Mouse (Mus musculus) midbrain, postnatal 0 days (tissue): ENCODE measurements at regions not wholly inside any gene's neighbourhood (a gene's known extent, or its start where the extent isn't known, plus 50 kb on each side); places are given as distances from the start of the nearest gene placed in this dataset.

Experiments used
- ATAC-seq: fragments of 200-750 bp; cut with Nextera tagmentation; 2 replicates; pipeline ENCODE4 v1.8.0; 2017; ENCODE audit warnings: moderate number of reproducible peaks, mild to moderate bottlenecking, moderate TSS enrichment, moderate library complexity; ENCODE audit not compliant: low FRiP score
- DNase-seq: peaks from one replicate; pipeline ENCODE4 v3.0.0-alpha.2; 2015; ENCODE audit warnings: low spot score
- H3K27ac ChIP-seq: fragments of 300-500 bp; sonication (generic); 2 replicates; pipeline ENCODE4 v1.5.1; 2014; ENCODE audit warnings: low read depth, mild to moderate bottlenecking, low read length, mixed read lengths
- H3K27me3 ChIP-seq: fragments of 300-500 bp; sonication (generic); 2 replicates; pipeline ENCODE4 v1.6.1; 2014; ENCODE audit warnings: low read length, control low read depth, mixed read lengths; ENCODE audit not compliant: insufficient read depth
- H3K36me3 ChIP-seq: fragments of 300-500 bp; sonication (generic); 2 replicates; pipeline ENCODE4 v1.6.1; 2014; ENCODE audit warnings: low read length, control low read depth, mixed read lengths; ENCODE audit not compliant: insufficient read depth
- H3K4me1 ChIP-seq: fragments of 300-500 bp; sonication (generic); 2 replicates; pipeline ENCODE4 v1.6.1; 2014; ENCODE audit warnings: mild to moderate bottlenecking, control low read depth, antibody characterized with exemption, low read length, mixed read lengths; ENCODE audit not compliant: insufficient read depth
- H3K4me2 ChIP-seq: fragments of 300-500 bp; sonication (generic); 2 replicates; pipeline ENCODE4 v1.6.1; 2014; ENCODE audit warnings: low read depth, mild to moderate bottlenecking, low read length, mixed read lengths; ENCODE audit not compliant: poor library complexity, severe bottlenecking
- H3K4me3 ChIP-seq: fragments of 300-500 bp; sonication (generic); 2 replicates; pipeline ENCODE4 v1.5.1; 2014; ENCODE audit warnings: low read depth, mild to moderate bottlenecking, low read length, moderate library complexity
- H3K9ac ChIP-seq: fragments of 300-500 bp; sonication (generic); replicated peaks from 2 replicates; pipeline ENCODE4 v1.6.1; 2014; ENCODE audit warnings: mild to moderate bottlenecking, low read length, moderate library complexity, mixed read lengths; ENCODE audit not compliant: poor library complexity, severe bottlenecking
- H3K9me3 ChIP-seq: fragments of 300-500 bp; sonication (generic); 2 replicates; pipeline ENCODE4 v1.6.1; 2016; ENCODE audit warnings: low read length, control low read depth
- CTCF ChIP-seq: IDR thresholded peaks from 2 replicates; pipeline ENCODE4 v1.5.1; 2016; ENCODE audit warnings: antibody characterized with exemption, mild to moderate bottlenecking
- WGBS: fragments of 180-500 bp; shearing (Covaris S2); extraction: QIAGEN DNeasy Blood & Tissue Kit; methylation state at CpG from one replicate; pipeline ENCODE4 v1.1.7; 2014; 5-methylcytosine and 5-hydroxymethylcytosine counted together

DNA sequence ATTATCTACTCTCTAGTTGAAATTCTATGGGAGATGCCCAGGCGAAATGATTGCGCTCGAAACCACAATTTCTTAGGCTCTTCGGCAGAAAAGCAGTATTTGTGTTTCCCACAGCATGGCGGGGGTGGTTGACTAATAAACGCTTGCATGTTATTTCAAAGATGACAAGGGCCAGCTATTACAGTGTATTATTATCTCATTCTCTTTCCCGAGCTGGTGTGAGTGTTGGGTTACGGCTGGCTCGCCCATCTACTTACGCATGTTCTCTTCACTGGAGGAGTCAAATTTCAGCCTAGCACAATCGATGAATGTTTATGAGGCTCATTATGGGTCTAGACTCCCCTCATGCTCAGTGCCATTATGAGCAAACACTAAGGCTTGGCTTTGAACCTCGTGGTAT lies 51.2 kb upstream of the Tmem26 start:
- H3K27me3 ChIP-seq: no peaks in the 10 kb centered on the region
- ATAC-seq (no peak), DNase-seq (no peak)
- H3K4me1 ChIP-seq: 0 out of 2 replicates have a peak, but pooled peaks cover 9% of the 10 kb centered on the region
- H3K4me2 ChIP-seq: no peak overlapping the region
- WGBS: 79% methylated on average over 12 of the region's 12 CpGs
- no peak overlapping the region for H3K27ac ChIP-seq
- H3K9ac ChIP-seq: no peak overlapping the region
- TF ChIP-seq CTCF: no peak
- no peaks in the 10 kb centered on the region for H3K9me3 ChIP-seq
- H3K36me3 ChIP-seq: no peaks in the 10 kb centered on the region
- H3K4me3 ChIP-seq: no peak overlapping the region

DNA sequence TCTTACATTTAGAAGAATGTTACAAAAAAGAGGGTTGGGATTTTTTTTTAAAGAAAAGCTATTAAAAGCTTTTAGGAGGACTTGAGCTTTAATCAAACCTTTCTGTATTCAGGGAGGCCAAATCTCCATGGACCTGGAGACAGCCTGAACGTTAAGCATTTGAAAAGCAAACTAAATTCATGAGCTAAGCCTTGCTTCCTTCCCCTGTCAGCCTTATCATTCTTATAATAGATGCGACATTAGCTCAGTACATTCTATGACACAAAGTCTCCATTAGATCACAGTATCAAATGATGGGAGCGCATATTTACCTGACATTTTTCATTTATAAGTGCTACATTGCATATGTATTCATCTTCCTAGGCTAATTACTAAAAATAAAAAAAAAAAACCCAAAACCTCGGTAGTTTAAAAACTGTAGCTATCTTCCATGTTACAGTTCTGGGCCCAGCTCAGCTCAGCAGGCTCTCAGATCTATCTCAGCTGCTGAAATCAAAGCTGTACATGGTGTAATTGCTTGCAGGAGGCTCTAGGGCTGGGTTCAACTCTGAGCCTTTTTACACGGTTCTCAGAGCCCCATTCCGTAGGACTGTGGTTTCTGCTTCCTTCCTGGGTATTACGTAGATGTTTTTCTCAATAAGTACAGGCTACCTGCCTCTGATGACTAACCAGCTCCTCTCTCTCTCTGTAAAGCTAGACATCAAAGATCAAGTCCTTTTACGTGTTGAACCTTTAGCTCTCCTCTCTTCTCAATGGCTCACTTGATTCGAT lies 50.2 kb upstream of the Tmem26 start:
- no peak overlapping the region for H3K9ac ChIP-seq
- no peak for ATAC-seq
- no peak for TF ChIP-seq CTCF
- no peaks in the 10 kb centered on the region for H3K36me3 ChIP-seq
- 54% methylated on average over 9 of the region's 9 CpGs for WGBS
- H3K9me3 ChIP-seq: no peaks in the 10 kb centered on the region
- H3K27me3 ChIP-seq: no peaks in the 10 kb centered on the region
- 0 out of 2 replicates have a peak, but pooled peaks cover 9% of the 10 kb centered on the region for H3K4me1 ChIP-seq
- no peak overlapping the region for H3K4me3 ChIP-seq
- no peak overlapping the region for H3K4me2 ChIP-seq
- DNase-seq: no peak
- no peak overlapping the region for H3K27ac ChIP-seq
